In the genomic region with DNA sequence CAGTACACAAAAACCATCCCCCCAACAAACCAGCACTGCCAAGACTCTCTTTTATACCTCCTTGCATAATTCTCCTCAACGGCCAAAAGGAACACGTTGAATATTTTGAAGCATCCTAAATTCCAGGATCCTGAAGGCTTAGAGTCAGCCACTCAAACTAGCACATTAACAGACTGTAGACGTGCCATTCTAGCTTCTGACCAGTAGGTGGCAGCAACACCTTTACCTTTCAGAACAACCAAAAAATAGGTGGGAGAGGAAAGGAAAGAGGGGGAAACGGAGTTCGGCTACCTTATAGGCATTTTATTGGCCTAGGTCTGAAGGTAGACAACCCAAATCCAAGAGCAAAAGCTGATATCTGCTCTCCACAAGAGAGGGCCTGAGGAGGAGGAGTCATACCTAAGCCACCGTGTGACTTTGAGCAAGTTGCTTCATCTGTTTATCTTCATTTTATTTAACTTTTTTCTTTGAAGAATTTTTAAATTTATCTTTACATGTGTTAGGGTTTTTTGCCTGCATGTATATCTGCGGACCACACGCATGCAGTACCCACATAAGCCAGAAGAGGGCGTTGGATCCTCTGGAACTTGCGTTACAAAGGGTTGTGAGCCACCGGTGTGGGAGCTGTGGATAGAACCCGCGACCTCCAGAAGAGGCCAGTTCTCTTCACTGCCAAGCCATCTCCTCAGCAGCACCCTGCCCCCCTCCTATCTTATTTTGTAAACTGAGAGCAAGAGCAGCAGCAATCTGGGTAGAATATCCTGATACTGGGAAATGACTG, we compare ENCODE assay signal across 9 mouse cellular contexts. TPM values are rescaled to one million over a fixed set of nuclear protein-coding genes. Genes with fewer than 3 reads are reported as not detected.
DNase-seq lines count a peak whose midpoint lies in the region; ATAC-seq and TF ChIP-seq lines count a peak whose summit lies in the region.
"Had no signal": no experiment of that assay in that cellular context is flagged by ENCODE, and none has a peak within 500 bp of the region (broad histone marks: within the 10 kb centered on the region; RNA-seq: fewer than 3 reads in every experiment).

No protein-coding gene starts in this region.

- H3K4me2 ChIP-seq in hindbrain, embryonic 11.5 days (replicated peaks; ENCODE audit: low read depth, low read length), result no peak overlapping the region
- no peak overlapping the region for H3K4me2 ChIP-seq in hindbrain, embryonic 16.5 days (ENCODE audit: low read length)

- no peak overlapping the region for H3K4me3 ChIP-seq in hindbrain, embryonic 11.5 days (ENCODE audit: low read depth, low read length)
- H3K4me3 ChIP-seq in hindbrain, embryonic 16.5 days (ENCODE audit: low read length), result no peak overlapping the region

- no peak for TF ChIP-seq POLR2A in brain, embryonic 14.5 days (IDR thresholded peaks at IDR 0.05; ENCODE audit: borderline replicate concordance, extremely low read depth, insufficient read depth, insufficient read length, poor library complexity, severe bottlenecking)

- H3K4me1 ChIP-seq in hindbrain, embryonic 11.5 days (replicated peaks; ENCODE audit: control insufficient read depth, insufficient read depth, low read length), result peaks cover 6% of the 10 kb centered on the region; the same call in 1 of the 2 replicates
- peaks cover 6% of the 10 kb centered on the region for H3K4me1 ChIP-seq in hindbrain, embryonic 16.5 days (ENCODE audit: control insufficient read depth, insufficient read depth, low read depth, low read length)

- no peak overlapping the region for H3K27ac ChIP-seq in hindbrain, embryonic 11.5 days (ENCODE audit: low read depth, low read length)
- H3K27ac ChIP-seq in hindbrain, embryonic 16.5 days (ENCODE audit: low read depth, low read length), result no peak overlapping the region

- no peaks in the 10 kb centered on the region for H3K36me3 ChIP-seq in hindbrain, embryonic 11.5 days (ENCODE audit: control insufficient read depth, insufficient read depth, low read length)
- H3K36me3 ChIP-seq in hindbrain, embryonic 16.5 days (ENCODE audit: control insufficient read depth, insufficient read depth, low read length), result no peaks in the 10 kb centered on the region

- intact Hi-C loops in left cerebral cortex, postnatal 4 days (cut with DNase I), result no loop called here

- no peak overlapping the region for H3K9ac ChIP-seq in hindbrain, embryonic 11.5 days (ENCODE audit: low read depth, low read length)
- no peak overlapping the region; the same call in 1 of the 2 replicates for H3K9ac ChIP-seq in hindbrain, embryonic 16.5 days (ENCODE audit: low read depth, low read length)

- no peaks in the 10 kb centered on the region for H3K9me3 ChIP-seq in hindbrain, embryonic 11.5 days (ENCODE audit: control insufficient read depth, low read length)
- H3K9me3 ChIP-seq in hindbrain, embryonic 16.5 days (ENCODE audit: control insufficient read depth, low read length), result no peaks in the 10 kb centered on the region

- H3K27me3 ChIP-seq in hindbrain, embryonic 11.5 days (ENCODE audit: control insufficient read depth, insufficient read depth, low read length), result peaks cover 21% of the 10 kb centered on the region
- H3K27me3 ChIP-seq in hindbrain, embryonic 16.5 days (replicated peaks; ENCODE audit: control insufficient read depth, insufficient read depth, low read length), result peaks cover 12% of the 10 kb centered on the region

- ATAC-seq in hindbrain, embryonic 11.5 days (ENCODE audit: low FRiP score), result no peak
- no peak for ATAC-seq in hindbrain, embryonic 16.5 days
- ATAC-seq in CD4-positive, CD25-positive, alpha-beta regulatory T cell, adult 4 months, result peak; percentile 67
- peak; percentile 61 for ATAC-seq in granulocyte monocyte progenitor cell, adult 5-6 weeks (replicated peaks; ENCODE audit: poor library complexity, severe bottlenecking)
- no peak for ATAC-seq in activated CD4-positive, CD25-positive, alpha-beta regulatory T cell, adult 4 months

- TF ChIP-seq CTCF in brain, embryonic 14.5 days (IDR thresholded peaks at IDR 0.05; ENCODE audit: borderline replicate concordance, extremely low read depth, insufficient read depth, insufficient read length), result peak; percentile 82

- 34% methylated on average over 13 of the region's 13 CpGs for WGBS in hindbrain, embryonic 11.5 days
- WGBS in hindbrain, embryonic 16.5 days, result 33% methylated on average over 13 of the region's 13 CpGs

- DNase-seq in hindbrain, embryonic 11.5 days (ENCODE audit: low spot score), result peak; percentile 82
- peak; percentile 85 for DNase-seq in brain, embryonic 14.5 days (ENCODE audit: low read depth)
- DNase-seq in left cerebral cortex, postnatal 4 days, result peak; percentile 58
- DNase-seq in retina, adult 2 months (ENCODE audit: low read depth, low spot score), result peak; percentile 51

RNA-seq across cellular contexts. Expression of a gene that starts 5.3 kb away (rescaled TPM):
- 17.2 and 20.9 TPM in 2 replicates for polyA plus RNA-seq in hindbrain, embryonic 11.5 days (2014; fragmentation: Nextera tagmentation; extraction: Ambion mirVana)
- polyA plus RNA-seq in hindbrain, embryonic 16.5 days (2015; fragmentation: Nextera tagmentation; extraction: Ambion mirVana), result 52.8 and 81.8 TPM in 2 replicates
- polyA plus RNA-seq in CD4-positive, CD25-positive, alpha-beta regulatory T cell, adult 4 months (2017; shearing (Covaris generic)), result not detected
- 14.0 and 47.0 TPM in 2 replicates for polyA plus RNA-seq in brain, embryonic 14.5 days (2012; rRNA removed)
- not detected in 2 replicates for total RNA-seq in granulocyte monocyte progenitor cell, adult 5-6 weeks (2014; fragmentation: Nextera tagmentation)
- total RNA-seq in granulocyte monocyte progenitor cell, adult 5-6 weeks (2017), result not detected in 2 replicates
- total RNA-seq in left cerebral cortex, postnatal 4 days (2021), result 1 to 10 TPM; 4.0 to 5.2 TPM
- not detected for polyA plus RNA-seq in activated CD4-positive, CD25-positive, alpha-beta regulatory T cell, adult 4 months (2017; shearing (Covaris generic))

RNA-seq across cellular contexts. Expression of a gene that starts 20.0 kb away (rescaled TPM):
- 93.2 and 95.2 TPM in 2 replicates for polyA plus RNA-seq in hindbrain, embryonic 11.5 days (2014; fragmentation: Nextera tagmentation; extraction: Ambion mirVana)
- polyA plus RNA-seq in hindbrain, embryonic 16.5 days (2015; fragmentation: Nextera tagmentation; extraction: Ambion mirVana), result 20.8 and 23.3 TPM in 2 replicates
- 100 to 1,000 TPM in 1 of 2 experiments, 10 to 100 TPM in 1; 74.6 to 131 TPM for polyA plus RNA-seq in CD4-positive, CD25-positive, alpha-beta regulatory T cell, adult 4 months (2017; shearing (Covaris generic))
- 62.6 and 100 TPM in 2 replicates for polyA plus RNA-seq in brain, embryonic 14.5 days (2012; rRNA removed)
- 117 and 131 TPM in 2 replicates for total RNA-seq in granulocyte monocyte progenitor cell, adult 5-6 weeks (2014; fragmentation: Nextera tagmentation)
- 109 and 120 TPM in 2 replicates for total RNA-seq in granulocyte monocyte progenitor cell, adult 5-6 weeks (2017)
- total RNA-seq in left cerebral cortex, postnatal 4 days (2021), result 100 to 1,000 TPM; 548 to 589 TPM
- polyA plus RNA-seq in activated CD4-positive, CD25-positive, alpha-beta regulatory T cell, adult 4 months (2017; shearing (Covaris generic)), result 100 to 1,000 TPM in 1 of 2 experiments, 10 to 100 TPM in 1; 98.3 to 120 TPM

RNA-seq across cellular contexts. Expression of a gene that starts 24.7 kb away (rescaled TPM):
- 19.1 and 22.9 TPM in 2 replicates for polyA plus RNA-seq in hindbrain, embryonic 11.5 days (2014; fragmentation: Nextera tagmentation; extraction: Ambion mirVana)
- polyA plus RNA-seq in hindbrain, embryonic 16.5 days (2015; fragmentation: Nextera tagmentation; extraction: Ambion mirVana), result 5.6 and 8.7 TPM in 2 replicates
- 1 to 10 TPM in 1 of 2 experiments, under 1 TPM in 1; 0.59 to 1.3 TPM for polyA plus RNA-seq in CD4-positive, CD25-positive, alpha-beta regulatory T cell, adult 4 months (2017; shearing (Covaris generic))
- polyA plus RNA-seq in brain, embryonic 14.5 days (2012; rRNA removed), result 12.1 and 27.9 TPM in 2 replicates
- total RNA-seq in granulocyte monocyte progenitor cell, adult 5-6 weeks (2014; fragmentation: Nextera tagmentation), result 11.0 and 44.6 TPM in 2 replicates
- total RNA-seq in granulocyte monocyte progenitor cell, adult 5-6 weeks (2017), result 21.5 and 24.9 TPM in 2 replicates
- total RNA-seq in left cerebral cortex, postnatal 4 days (2021), result 1 to 10 TPM; 4.7 to 5.8 TPM
- 1 to 10 TPM; 3.6 to 4.4 TPM for polyA plus RNA-seq in activated CD4-positive, CD25-positive, alpha-beta regulatory T cell, adult 4 months (2017; shearing (Covaris generic))

RNA-seq across cellular contexts. Expression of a gene that starts 38.0 kb away (rescaled TPM):
- 10.2 and 12.4 TPM in 2 replicates for polyA plus RNA-seq in hindbrain, embryonic 11.5 days (2014; fragmentation: Nextera tagmentation; extraction: Ambion mirVana)
- 4.0 and 5.7 TPM in 2 replicates for polyA plus RNA-seq in hindbrain, embryonic 16.5 days (2015; fragmentation: Nextera tagmentation; extraction: Ambion mirVana)
- polyA plus RNA-seq in CD4-positive, CD25-positive, alpha-beta regulatory T cell, adult 4 months (2017; shearing (Covaris generic)), result not detected
- 7.0 and 15.6 TPM in 2 replicates for polyA plus RNA-seq in brain, embryonic 14.5 days (2012; rRNA removed)
- not detected in 2 replicates for total RNA-seq in granulocyte monocyte progenitor cell, adult 5-6 weeks (2014; fragmentation: Nextera tagmentation)
- not detected in 2 replicates for total RNA-seq in granulocyte monocyte progenitor cell, adult 5-6 weeks (2017)
- total RNA-seq in left cerebral cortex, postnatal 4 days (2021), result not detected
- polyA plus RNA-seq in activated CD4-positive, CD25-positive, alpha-beta regulatory T cell, adult 4 months (2017; shearing (Covaris generic)), result not detected
- total RNA-seq: left cerebral cortex, postnatal 10 days had no signal

RNA-seq across cellular contexts. Expression of a gene that starts 43.3 kb away (rescaled TPM):
- 1.2 and 3.3 TPM in 2 replicates for polyA plus RNA-seq in hindbrain, embryonic 11.5 days (2014; fragmentation: Nextera tagmentation; extraction: Ambion mirVana)
- polyA plus RNA-seq in hindbrain, embryonic 16.5 days (2015; fragmentation: Nextera tagmentation; extraction: Ambion mirVana), result 0.92 and 1.1 TPM in 2 replicates
- polyA plus RNA-seq in CD4-positive, CD25-positive, alpha-beta regulatory T cell, adult 4 months (2017; shearing (Covaris generic)), result not detected
- polyA plus RNA-seq in brain, embryonic 14.5 days (2012; rRNA removed), result 0.82 and 0.92 TPM in 2 replicates
- total RNA-seq in granulocyte monocyte progenitor cell, adult 5-6 weeks (2014; fragmentation: Nextera tagmentation), result not detected in 2 replicates
- not detected in 2 replicates for total RNA-seq in granulocyte monocyte progenitor cell, adult 5-6 weeks (2017)
- total RNA-seq in left cerebral cortex, postnatal 4 days (2021), result under 1 TPM in 1 of 2 experiments, not detected in 1; 0.30 TPM
- polyA plus RNA-seq in activated CD4-positive, CD25-positive, alpha-beta regulatory T cell, adult 4 months (2017; shearing (Covaris generic)), result not detected
- total RNA-seq: left cerebral cortex, postnatal 10 days had no signal

Comparison
In these comparisons a context has a peak if more than half of its experiments do, and no peak if none do; other contexts are left out.
1. ATAC-seq: peak in CD4-positive, CD25-positive, alpha-beta regulatory T cell, adult 4 months (single experiment) and granulocyte monocyte progenitor cell, adult 5-6 weeks (single experiment); none in hindbrain, embryonic 11.5 days (single experiment), hindbrain, embryonic 16.5 days (single experiment) and activated CD4-positive, CD25-positive, alpha-beta regulatory T cell, adult 4 months (single experiment).
2. RNA of a gene that starts 5.3 kb away (polyA plus RNA-seq): 52.8 to 81.8 TPM in hindbrain, embryonic 16.5 days, 14.0 to 47.0 TPM in brain, embryonic 14.5 days and 17.2 to 20.9 TPM in hindbrain, embryonic 11.5 days; not detected in CD4-positive, CD25-positive, alpha-beta regulatory T cell, adult 4 months and not detected in activated CD4-positive, CD25-positive, alpha-beta regulatory T cell, adult 4 months; every median in the first group is over 10 times any median in the second.
3. Peak in every context shown above with its lines, with median percentiles within 50 percentile points of each other: DNase-seq.